Mouse (Mus musculus) left cerebral cortex, postnatal 4 days (tissue): ENCODE results near the gene Strip1. TPM values are rescaled to one million over a fixed set of nuclear protein-coding genes. Genes with fewer than 3 reads are reported as not detected.
A peak's percentile ranks its signal among the peaks of the same experiment; 100 is the strongest.
"Not testable (repeated sequence)": the region's sequence is repeated elsewhere in the genome, so short reads cannot be mapped to it uniquely, and the experiment has no call there.

ENCODE experiments used
- DNase-seq: peaks from one replicate; pipeline ENCODE4 v3.0.0-alpha.2; 2022
- intact Hi-C: fragments of 180-260 bp; cut with DNase I; formaldehyde crosslinking; loops from one replicate; pipeline ENCODE4 v1.15.1; 2025
- total RNA-seq, 2 experiments: library from RNA; stranded (reverse); gene quantifications; 2 replicates each; pipeline ENCODE4 v1.2.3; 2021

Gene Strip1
- total RNA-seq, result 100 to 1,000 TPM; 114 to 120 TPM

DNA sequence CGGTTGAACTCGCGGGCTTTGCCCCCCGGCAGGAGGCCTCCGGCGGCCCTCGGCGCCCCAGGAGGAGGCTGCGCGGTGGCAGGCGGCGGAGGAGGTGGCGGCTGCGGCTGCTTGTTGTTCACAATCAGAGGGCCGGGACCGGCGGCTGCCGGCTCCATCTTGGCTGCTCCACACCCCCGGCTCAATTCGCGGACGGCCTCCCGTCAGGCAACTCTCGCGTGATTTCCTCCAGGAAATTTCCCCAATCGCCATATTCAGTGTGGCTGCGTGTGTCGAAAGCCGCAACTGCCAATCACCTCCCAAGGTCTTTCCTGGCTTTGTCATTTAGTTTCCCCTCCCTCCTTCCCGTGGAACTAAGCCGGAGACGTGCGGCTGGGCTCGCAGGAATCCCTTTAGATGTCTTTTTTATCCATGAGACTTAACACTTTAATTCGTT is at the start of gene Strip1:
Strip1 (minus strand) TSS at position 172 of the 436 bp plus-strand sequence.
- intact Hi-C loops, result no loop called here

GRCm38 (mm10) chr3:107680790-107681576 is 49.5 kb upstream of the Strip1 start:
- intact Hi-C loops, result no loop called here
- peak; percentile 41 for DNase-seq

More for the DNA sequence above, at the start of gene Strip1:
- DNase-seq, result peak; percentile 96

- DNase-seq, result no peak
- intact Hi-C loops, result loop anchor here (10.0 kb wide), 1 partner anchor 47 kb away; no protein-coding TSS in a partner anchor
Measured at GRCm38 (mm10) chr3:107671509-107671908, 40.0 kb upstream of the Strip1 start.

- intact Hi-C loops, result loop anchor here (10.0 kb wide), 1 partner anchor 46 kb away; no protein-coding TSS in a partner anchor
- no peak for DNase-seq
Measured at GRCm38 (mm10) chr3:107670500-107670899, 39.0 kb upstream of the Strip1 start.

- no peak for DNase-seq
- intact Hi-C loops, result no loop called here
Measured at GRCm38 (mm10) chr3:107668786-107669185, 37.3 kb upstream of the Strip1 start.

- DNase-seq, result no peak
- intact Hi-C loops, result no loop called here
Measured at GRCm38 (mm10) chr3:107667426-107667825, 35.9 kb upstream of the Strip1 start.

DNA sequence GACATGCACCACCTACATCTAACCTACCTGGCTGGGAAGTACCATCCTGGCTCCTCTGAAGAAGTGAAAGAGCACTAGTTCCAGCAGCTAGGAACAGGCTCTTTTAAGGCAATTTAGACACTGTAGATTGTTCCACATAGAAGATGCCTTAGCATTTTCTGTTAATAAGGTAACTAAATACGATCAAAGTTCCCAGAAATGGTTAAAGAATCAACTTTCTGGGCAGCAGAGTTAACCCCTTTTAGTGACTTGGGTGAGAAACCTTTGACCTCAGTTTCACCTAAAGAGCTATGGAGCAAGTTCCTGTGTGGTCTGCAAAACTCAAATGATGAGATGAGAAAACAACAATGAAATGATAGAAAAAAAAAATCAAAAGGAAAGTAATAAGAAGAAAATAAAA is 33.1 kb upstream of the Strip1 start:
- no peak for DNase-seq
- intact Hi-C loops, result no loop called here

GRCm38 (mm10) chr3:107659000-107659399 is 27.5 kb upstream of the Strip1 start:
- no peak for DNase-seq
- intact Hi-C loops, result no loop called here

DNA sequence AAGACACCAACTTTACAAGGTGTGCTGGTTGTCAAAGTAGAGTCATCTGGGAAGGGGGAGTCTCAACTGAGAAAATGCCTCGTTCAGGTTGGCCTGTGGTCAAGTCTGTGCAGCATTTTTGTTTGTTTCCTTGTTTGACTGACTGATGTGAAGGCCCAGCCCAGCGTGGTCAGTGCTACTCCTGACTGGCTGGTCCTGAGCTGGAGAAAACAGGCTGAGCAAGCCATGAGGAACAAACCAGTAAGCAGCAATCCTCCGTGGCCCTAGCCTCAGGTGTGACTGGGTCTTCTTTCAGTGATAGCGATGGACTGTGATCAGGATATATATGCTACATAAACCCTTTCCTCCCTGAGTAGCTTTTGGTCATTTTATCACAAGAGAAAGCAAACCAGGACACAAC is 25.4 kb upstream of the Strip1 start:
- DNase-seq, result no peak
- intact Hi-C loops, result no loop called here

DNA sequence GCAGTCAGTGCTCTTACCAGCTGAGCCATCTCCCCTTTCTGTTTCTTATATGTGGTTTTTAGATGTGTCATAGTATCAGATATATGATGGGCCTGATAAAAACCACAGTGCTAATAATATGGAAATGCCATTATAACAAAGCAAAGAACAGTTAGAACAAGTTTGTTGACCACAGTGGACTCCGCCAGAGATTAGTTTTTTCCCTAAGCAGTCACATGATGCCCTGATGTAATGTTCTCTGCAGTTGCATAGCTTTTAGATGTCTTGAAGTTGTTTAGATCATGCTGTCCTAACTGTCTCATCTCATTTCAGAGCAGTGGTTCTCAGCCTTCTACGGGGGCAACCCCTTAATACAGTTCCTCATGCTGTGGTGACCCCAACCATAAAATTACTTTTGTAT is 24.7 kb upstream of the Strip1 start:
- DNase-seq, result no peak
- intact Hi-C loops, result no loop called here

- intact Hi-C loops, result no loop called here
- no peak for DNase-seq
Measured at GRCm38 (mm10) chr3:107655491-107655890, 24.0 kb upstream of the Strip1 start.

- intact Hi-C loops, result no loop called here
- no peak for DNase-seq
Measured at GRCm38 (mm10) chr3:107654861-107655260, 23.4 kb upstream of the Strip1 start.

DNA sequence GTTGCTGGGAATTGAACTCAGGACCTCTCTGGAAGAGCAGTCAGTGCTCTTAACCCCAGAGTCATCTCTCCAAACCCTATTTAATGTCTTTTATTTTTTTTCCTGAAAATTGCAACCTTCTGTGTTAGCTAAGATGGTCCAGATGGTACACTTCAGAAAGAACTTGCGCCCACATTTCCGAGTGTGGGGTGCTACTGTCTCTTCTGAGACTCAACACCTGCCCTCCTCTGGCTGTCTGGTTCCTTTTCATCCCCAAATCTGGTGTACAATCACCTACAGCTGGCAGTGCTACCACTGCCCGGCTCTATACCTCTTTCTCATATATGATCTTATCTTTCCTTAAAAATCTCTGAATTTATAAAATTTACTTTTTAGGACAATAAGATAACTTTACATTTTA is 21.5 kb upstream of the Strip1 start:
- DNase-seq, result no peak
- intact Hi-C loops, result no loop called here

GRCm38 (mm10) chr3:107650276-107650675 is 18.8 kb upstream of the Strip1 start:
- intact Hi-C loops, DNase-seq: not testable (repeated sequence)

DNA sequence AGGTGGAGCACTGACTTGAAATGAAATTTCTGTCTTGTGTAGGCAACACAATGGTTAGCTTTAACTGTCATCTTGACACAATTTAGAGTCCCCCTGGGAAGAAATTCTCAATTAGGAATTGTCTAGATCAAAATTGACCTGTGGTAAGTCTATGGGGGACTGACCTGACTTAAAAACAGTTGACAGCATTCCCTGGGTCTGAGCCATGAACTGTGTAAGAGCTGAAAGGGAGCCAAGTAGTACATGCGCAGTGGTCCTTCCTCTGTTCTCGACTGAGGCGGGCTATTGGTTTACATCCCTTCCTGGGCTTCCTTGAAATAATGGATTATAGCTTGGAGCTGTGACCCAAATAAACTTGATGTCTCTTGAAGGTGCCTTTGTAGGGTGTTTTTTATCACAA is 15.5 kb upstream of the Strip1 start:
- DNase-seq, result no peak
- intact Hi-C loops, result no loop called here

DNA sequence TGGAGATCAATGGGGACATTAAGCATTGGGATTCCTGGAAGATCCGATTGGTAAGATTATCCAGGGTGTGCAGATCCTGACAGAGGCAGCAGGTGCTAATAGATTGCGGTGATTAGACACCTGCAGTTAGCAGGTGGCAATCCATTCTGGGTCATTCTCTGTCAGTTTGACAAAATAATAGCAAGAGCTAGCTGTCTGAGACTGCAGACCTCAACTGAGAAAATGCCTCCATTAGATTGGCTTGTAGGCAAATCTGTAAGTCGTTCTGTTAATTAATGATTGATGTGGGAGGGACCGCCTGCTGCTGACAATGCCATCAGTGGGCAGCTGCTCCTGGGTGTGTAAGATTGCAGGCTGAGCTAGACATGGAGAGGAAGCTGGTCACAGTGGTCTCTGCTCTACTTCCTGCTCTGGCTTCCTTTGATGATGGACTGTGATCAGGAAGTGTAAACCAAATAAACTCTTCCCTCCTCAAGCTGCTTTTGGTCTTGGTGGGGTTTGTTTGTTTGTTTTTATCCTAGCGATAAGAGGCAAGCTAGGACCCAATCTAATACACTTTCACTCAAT is 6.2 kb upstream of the Strip1 start:
- intact Hi-C loops, result no loop called here

GRCm38 (mm10) chr3:107636236-107636635 is 4.7 kb upstream of the Strip1 start:
- intact Hi-C loops, result no loop called here
- DNase-seq, result no peak

More for the DNA sequence above, 6.2 kb upstream of the Strip1 start:
- DNase-seq, result no peak

DNA sequence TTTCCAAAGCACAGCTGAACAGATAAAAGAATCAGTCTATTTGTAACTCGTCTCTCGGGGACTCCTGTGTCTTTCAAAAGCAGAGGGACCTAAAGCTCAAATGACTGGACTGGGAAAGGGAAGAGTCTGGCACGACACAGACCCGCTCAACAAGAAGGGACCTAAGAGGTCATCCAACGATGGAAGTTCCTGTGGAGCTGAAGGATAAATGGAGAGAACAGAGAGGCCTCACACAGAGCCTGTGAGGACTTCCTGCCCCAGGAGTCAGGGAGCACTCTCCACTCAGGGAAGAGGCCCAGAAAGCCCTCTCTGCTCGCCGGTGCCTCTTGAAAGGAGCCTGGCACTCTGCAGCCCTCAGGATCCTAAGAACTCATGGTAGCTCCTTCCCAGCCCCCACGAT is 4.3 kb upstream of the Strip1 start:
- intact Hi-C loops, result no loop called here
- no peak for DNase-seq

DNA sequence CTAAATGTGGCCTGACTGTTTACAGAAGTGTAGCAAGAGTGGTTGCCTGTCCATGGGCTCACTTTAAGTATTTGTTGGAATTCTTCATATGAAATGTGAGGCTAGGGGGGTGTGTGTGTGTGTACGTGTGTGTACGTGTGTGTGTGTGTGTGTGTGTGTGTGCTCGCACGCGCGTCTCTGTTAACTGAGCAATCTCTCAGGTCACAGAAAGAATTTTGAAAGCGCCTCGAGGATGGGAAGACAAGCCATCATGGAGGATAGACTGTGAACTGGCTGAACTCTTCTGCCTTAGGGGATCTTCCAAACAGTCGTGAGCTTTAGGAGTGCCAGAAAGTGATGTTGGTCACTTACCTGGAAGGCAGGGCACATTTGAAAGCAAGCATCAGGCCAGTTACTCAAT is 2.4 kb upstream of the Strip1 start:
- intact Hi-C loops, result no loop called here
- no peak for DNase-seq

DNA sequence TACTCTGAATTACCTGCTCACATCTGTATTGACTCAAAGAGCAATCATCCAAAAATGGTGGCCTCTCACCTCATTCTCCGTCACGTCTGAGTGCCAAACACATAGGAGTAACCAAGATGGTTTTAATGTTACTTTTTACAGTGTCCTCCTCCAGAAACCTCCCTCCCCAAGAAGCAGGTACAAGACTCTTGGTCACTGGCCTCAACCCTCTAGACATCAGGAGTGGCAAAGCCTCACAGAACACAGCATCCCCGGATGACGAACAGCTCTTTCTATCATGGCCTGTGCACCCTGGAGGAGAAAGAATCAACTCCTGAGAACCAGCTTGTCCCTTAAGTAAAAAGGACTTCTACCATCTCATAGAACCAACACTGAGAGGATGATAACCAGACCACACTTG is 1.3 kb upstream of the Strip1 start:
- DNase-seq, result no peak
- intact Hi-C loops, result no loop called here

- intact Hi-C loops, result no loop called here
- peak; percentile 77 for DNase-seq
Measured at GRCm38 (mm10) chr3:107630682-107631522, 592 bp downstream of the Strip1 start, which contains the start of gene Gm10961. Gm10961 (plus strand) TSS chr3:107631322.
